Mouse (Mus musculus): ENCODE results near the gene Ovca2. TPM values are rescaled to one million over a fixed set of nuclear protein-coding genes. Genes with fewer than 3 reads are reported as not detected.

Ovca2 gene
- polyA plus RNA-seq, 1 experiment: not detected

GRCm38 (mm10) chr11:75142749-75143148, 35.9 kb downstream of the Ovca2 start:
- no peak overlapping the region for H3K27ac ChIP-seq (ENCODE audit: insufficient read depth, low read depth, low read length)
- TF ChIP-seq POLR2A (IDR thresholded peaks at IDR 0.05; ENCODE audit: insufficient read depth, low read depth, low read length) (no peak), CTCF (IDR thresholded peaks at IDR 0.05; ENCODE audit: insufficient read depth, low read depth, low read length) (no peak)
- 85% methylated on average over 4 of the region's 4 CpGs for WGBS

GRCm38 (mm10) chr11:75141913-75142312, 36.7 kb downstream of the Ovca2 start:
- Histone ChIP-seq H3K4me3 (ENCODE audit: insufficient read depth, low read depth, low read length) (no peak overlapping the region), H3K4me1 (ENCODE audit: control insufficient read depth, insufficient read depth, low read length) (peaks cover 10% of the 10 kb centered on the region), H3K27ac (ENCODE audit: insufficient read depth, low read depth, low read length) (no peak overlapping the region)
- WGBS: 76% methylated on average over 1 of the region's 1 CpGs
- TF ChIP-seq CTCF (IDR thresholded peaks at IDR 0.05; ENCODE audit: insufficient read depth, low read depth, low read length) (no peak), POLR2A (IDR thresholded peaks at IDR 0.05; ENCODE audit: insufficient read depth, low read depth, low read length) (no peak)

More at GRCm38 (mm10) chr11:75142749-75143148, 35.9 kb downstream of the Ovca2 start:
- peaks cover 15% of the 10 kb centered on the region for H3K4me1 ChIP-seq (ENCODE audit: control insufficient read depth, insufficient read depth, low read length)
- H3K4me3 ChIP-seq (ENCODE audit: insufficient read depth, low read depth, low read length): no peak overlapping the region

- WGBS: 90% methylated on average over 3 of the region's 3 CpGs
- Histone ChIP-seq H3K27ac (ENCODE audit: insufficient read depth, low read depth, low read length) (no peak overlapping the region), H3K4me3 (ENCODE audit: insufficient read depth, low read depth, low read length) (no peak overlapping the region), H3K4me1 (ENCODE audit: control insufficient read depth, insufficient read depth, low read length) (peaks cover 9% of the 10 kb centered on the region)
- TF ChIP-seq POLR2A (IDR thresholded peaks at IDR 0.05; ENCODE audit: insufficient read depth, low read depth, low read length): no peak
- no peak for TF ChIP-seq CTCF (IDR thresholded peaks at IDR 0.05; ENCODE audit: insufficient read depth, low read depth, low read length)
Measured at GRCm38 (mm10) chr11:75141038-75141437, 37.6 kb downstream of the Ovca2 start.

GRCm38 (mm10) chr11:75140431-75140830, 38.2 kb downstream of the Ovca2 start:
- no peak overlapping the region for H3K27ac ChIP-seq (ENCODE audit: insufficient read depth, low read depth, low read length)
- WGBS: 94% methylated on average over 5 of the region's 5 CpGs
- TF ChIP-seq POLR2A (IDR thresholded peaks at IDR 0.05; ENCODE audit: insufficient read depth, low read depth, low read length) (no peak), CTCF (IDR thresholded peaks at IDR 0.05; ENCODE audit: insufficient read depth, low read depth, low read length) (no peak)

GRCm38 (mm10) chr11:75139122-75139963, 39.3 kb downstream of the Ovca2 start:
- no peak overlapping the region for H3K27ac ChIP-seq (ENCODE audit: insufficient read depth, low read depth, low read length)
- H3K4me1 ChIP-seq (ENCODE audit: control insufficient read depth, insufficient read depth, low read length): peaks cover 16% of the 10 kb centered on the region
- TF ChIP-seq CTCF (IDR thresholded peaks at IDR 0.05; ENCODE audit: insufficient read depth, low read depth, low read length): no peak
- no peak for TF ChIP-seq POLR2A (IDR thresholded peaks at IDR 0.05; ENCODE audit: insufficient read depth, low read depth, low read length)
- no peak overlapping the region for H3K4me3 ChIP-seq (ENCODE audit: insufficient read depth, low read depth, low read length)
- 64% methylated on average over 11 of the region's 11 CpGs for WGBS

More at GRCm38 (mm10) chr11:75140431-75140830, 38.2 kb downstream of the Ovca2 start:
- Histone ChIP-seq H3K4me1 (ENCODE audit: control insufficient read depth, insufficient read depth, low read length) (peaks cover 9% of the 10 kb centered on the region), H3K4me3 (ENCODE audit: insufficient read depth, low read depth, low read length) (no peak overlapping the region)

GRCm38 (mm10) chr11:75136666-75137398, 41.8 kb downstream of the Ovca2 start:
- Histone ChIP-seq H3K27ac (ENCODE audit: insufficient read depth, low read depth, low read length) (no peak overlapping the region), H3K4me3 (ENCODE audit: insufficient read depth, low read depth, low read length) (no peak overlapping the region), H3K4me1 (ENCODE audit: control insufficient read depth, insufficient read depth, low read length) (peaks cover 27% of the 10 kb centered on the region)
- 76% methylated on average over 5 of the region's 5 CpGs for WGBS
- TF ChIP-seq CTCF (IDR thresholded peaks at IDR 0.05; ENCODE audit: insufficient read depth, low read depth, low read length): no peak
- TF ChIP-seq POLR2A (IDR thresholded peaks at IDR 0.05; ENCODE audit: insufficient read depth, low read depth, low read length): no peak

- no peak for TF ChIP-seq CTCF (IDR thresholded peaks at IDR 0.05; ENCODE audit: insufficient read depth, low read depth, low read length)
- TF ChIP-seq POLR2A (IDR thresholded peaks at IDR 0.05; ENCODE audit: insufficient read depth, low read depth, low read length): no peak
- no peak overlapping the region for H3K4me3 ChIP-seq (ENCODE audit: insufficient read depth, low read depth, low read length)
- peaks cover 27% of the 10 kb centered on the region for H3K4me1 ChIP-seq (ENCODE audit: control insufficient read depth, insufficient read depth, low read length)
- WGBS: 92% methylated on average over 4 of the region's 4 CpGs
- H3K27ac ChIP-seq (ENCODE audit: insufficient read depth, low read depth, low read length): no peak overlapping the region; the same call in 1 of the 2 replicates
Measured at GRCm38 (mm10) chr11:75135358-75135757, 43.3 kb downstream of the Ovca2 start.

- TF ChIP-seq CTCF (IDR thresholded peaks at IDR 0.05; ENCODE audit: insufficient read depth, low read depth, low read length): no peak
- TF ChIP-seq POLR2A (IDR thresholded peaks at IDR 0.05; ENCODE audit: insufficient read depth, low read depth, low read length): no peak
- WGBS: 47% methylated on average over 5 of the region's 5 CpGs
- Histone ChIP-seq H3K27ac (ENCODE audit: insufficient read depth, low read depth, low read length) (peak overlapping the region; percentile 17; the same call in 1 of the 2 replicates), H3K4me3 (ENCODE audit: insufficient read depth, low read depth, low read length) (no peak overlapping the region), H3K4me1 (ENCODE audit: control insufficient read depth, insufficient read depth, low read length) (peaks cover 27% of the 10 kb centered on the region)
Measured at GRCm38 (mm10) chr11:75134485-75135068, 44.1 kb downstream of the Ovca2 start.

All from olfactory bulb, adult 2 months (tissue).